Mouse (Mus musculus) lung, embryonic 15.5 days (tissue): ENCODE measurements at regions not wholly inside any gene's neighbourhood (a gene's known extent, or its start where the extent isn't known, plus 50 kb on each side); places are given as distances from the start of the nearest gene placed in this dataset.

Experiments
- ATAC-seq: fragments of 200-750 bp; cut with Nextera tagmentation; 2 replicates; pipeline ENCODE4 v1.8.0; 2017; ENCODE audit warnings: moderate number of reproducible peaks, borderline replicate concordance; ENCODE audit not compliant: low FRiP score, low TSS enrichment; ENCODE audit errors: extremely low read depth
- H3K27ac ChIP-seq: fragments of 300-500 bp; sonication (generic); 2 replicates; pipeline ENCODE4 v1.5.1; 2015; ENCODE audit warnings: moderate library complexity, mild to moderate bottlenecking, inconsistent platforms
- H3K27me3 ChIP-seq: fragments of 300-500 bp; sonication (generic); 2 replicates; pipeline ENCODE4 v1.6.1; 2015; ENCODE audit warnings: inconsistent platforms
- H3K36me3 ChIP-seq: fragments of 300-500 bp; sonication (generic); 2 replicates; pipeline ENCODE4 v1.6.1; 2015; ENCODE audit warnings: inconsistent platforms
- H3K4me1 ChIP-seq: fragments of 300-500 bp; sonication (generic); 2 replicates; pipeline ENCODE4 v1.6.1; 2015; ENCODE audit warnings: inconsistent platforms
- H3K4me2 ChIP-seq: fragments of 300-500 bp; sonication (generic); 2 replicates; pipeline ENCODE4 v1.6.1; 2015; ENCODE audit warnings: inconsistent platforms, mild to moderate bottlenecking, moderate library complexity
- H3K4me3 ChIP-seq: fragments of 300-500 bp; sonication (generic); 2 replicates; pipeline ENCODE4 v1.5.1; 2015; ENCODE audit warnings: mild to moderate bottlenecking, inconsistent platforms
- H3K9ac ChIP-seq: fragments of 300-500 bp; sonication (generic); 2 replicates; pipeline ENCODE4 v1.6.1; 2015; ENCODE audit warnings: inconsistent platforms
- H3K9me3 ChIP-seq: fragments of 300-500 bp; sonication (generic); 2 replicates; pipeline ENCODE4 v1.6.1; 2016; ENCODE audit warnings: inconsistent platforms
- WGBS: fragments of 180-500 bp; shearing (Covaris S2); methylation state at CpG from one replicate; pipeline ENCODE4 v1.1.7; 2015; 5-methylcytosine and 5-hydroxymethylcytosine counted together

- ATAC-seq = no peak
- Histone ChIP-seq H3K27me3 (no peaks in the 10 kb centered on the region; the same call in 1 of the 2 replicates), H3K4me3 (no peak overlapping the region), H3K36me3 (no peaks in the 10 kb centered on the region), H3K4me1 (no peaks in the 10 kb centered on the region), H3K27ac (no peak overlapping the region), H3K9me3 (no peaks in the 10 kb centered on the region), H3K4me2 (no peak overlapping the region), H3K9ac (no peak overlapping the region)
- 92% methylated on average over 3 of the region's 3 CpGs for WGBS
Observed at GRCm38 (mm10) chr7:134436917-134437316, 51.5 kb upstream of the D7Ertd443e start.

GRCm38 (mm10) chr7:134439281-134439680, 53.8 kb upstream of the D7Ertd443e start:
- Histone ChIP-seq H3K27ac (no peak overlapping the region), H3K9me3 (no peaks in the 10 kb centered on the region), H3K27me3 (no peaks in the 10 kb centered on the region), H3K9ac (no peak overlapping the region), H3K36me3 (no peaks in the 10 kb centered on the region), H3K4me1 (no peaks in the 10 kb centered on the region), H3K4me3 (no peak overlapping the region), H3K4me2 (no peak overlapping the region)
- 86% methylated on average over 5 of the region's 5 CpGs for WGBS
- no peak for ATAC-seq

- 47% methylated on average over 8 of the region's 8 CpGs for WGBS
Observed at GRCm38 (mm10) chr7:134445008-134445806, 59.7 kb upstream of the D7Ertd443e start.

GRCm38 (mm10) chr7:134447648-134448202, 62.3 kb upstream of the D7Ertd443e start:
- H3K27me3 ChIP-seq = no peaks in the 10 kb centered on the region
- no peak overlapping the region for H3K27ac ChIP-seq
- H3K9ac ChIP-seq = no peak overlapping the region
- no peak overlapping the region for H3K4me2 ChIP-seq
- no peak for ATAC-seq
- no peaks in the 10 kb centered on the region for H3K36me3 ChIP-seq
- no peak overlapping the region for H3K4me3 ChIP-seq
- no peaks in the 10 kb centered on the region for H3K9me3 ChIP-seq
- no peaks in the 10 kb centered on the region for H3K4me1 ChIP-seq

More at GRCm38 (mm10) chr7:134445008-134445806, 59.7 kb upstream of the D7Ertd443e start:
- Histone ChIP-seq H3K36me3 (no peaks in the 10 kb centered on the region), H3K27me3 (no peaks in the 10 kb centered on the region), H3K9ac (no peak overlapping the region), H3K4me3 (no peak overlapping the region), H3K4me1 (no peaks in the 10 kb centered on the region), H3K27ac (no peak overlapping the region), H3K4me2 (no peak overlapping the region), H3K9me3 (no peaks in the 10 kb centered on the region)
- no peak for ATAC-seq

GRCm38 (mm10) chr7:134448831-134449230, 63.4 kb upstream of the D7Ertd443e start:
- WGBS = 84% methylated on average over 2 of the region's 2 CpGs

GRCm38 (mm10) chr7:134462677-134463076, 77.2 kb upstream of the D7Ertd443e start:
- Histone ChIP-seq H3K27me3 (no peaks in the 10 kb centered on the region), H3K4me2 (no peak overlapping the region), H3K4me1 (no peaks in the 10 kb centered on the region), H3K4me3 (no peak overlapping the region), H3K27ac (no peak overlapping the region), H3K9ac (no peak overlapping the region), H3K36me3 (no peaks in the 10 kb centered on the region), H3K9me3 (no peaks in the 10 kb centered on the region)
- no peak for ATAC-seq
- 74% methylated on average over 3 of the region's 3 CpGs for WGBS

More at GRCm38 (mm10) chr7:134448831-134449230, 63.4 kb upstream of the D7Ertd443e start:
- Histone ChIP-seq H3K4me2 (no peak overlapping the region), H3K4me1 (no peaks in the 10 kb centered on the region), H3K36me3 (no peaks in the 10 kb centered on the region), H3K27me3 (no peaks in the 10 kb centered on the region), H3K9me3 (no peaks in the 10 kb centered on the region; the same call in 1 of the 2 replicates), H3K27ac (no peak overlapping the region), H3K4me3 (no peak overlapping the region), H3K9ac (no peak overlapping the region)
- ATAC-seq = no peak

- no peak overlapping the region for H3K27ac ChIP-seq
- H3K9ac ChIP-seq = no peak overlapping the region
- 92% methylated on average over 4 of the region's 4 CpGs for WGBS
- H3K4me1 ChIP-seq = no peaks in the 10 kb centered on the region
- H3K36me3 ChIP-seq = no peaks in the 10 kb centered on the region
- no peaks in the 10 kb centered on the region for H3K27me3 ChIP-seq
- no peak for ATAC-seq
- no peak overlapping the region for H3K4me3 ChIP-seq
- H3K9me3 ChIP-seq = no peaks in the 10 kb centered on the region
- H3K4me2 ChIP-seq = no peak overlapping the region
Observed at GRCm38 (mm10) chr7:134463380-134463779, 77.9 kb upstream of the D7Ertd443e start.

- WGBS = 68% methylated on average over 3 of the region's 3 CpGs
- Histone ChIP-seq H3K27me3 (no peaks in the 10 kb centered on the region), H3K4me3 (no peak overlapping the region), H3K9me3 (no peaks in the 10 kb centered on the region), H3K4me2 (no peak overlapping the region), H3K27ac (no peak overlapping the region), H3K9ac (no peak overlapping the region), H3K36me3 (no peaks in the 10 kb centered on the region), H3K4me1 (no peaks in the 10 kb centered on the region)
- ATAC-seq = no peak
Observed at GRCm38 (mm10) chr7:134467216-134467615, 81.8 kb upstream of the D7Ertd443e start.

- WGBS = 28% methylated on average over 2 of the region's 2 CpGs
- Histone ChIP-seq H3K4me2 (no peak overlapping the region), H3K27me3 (no peaks in the 10 kb centered on the region), H3K4me1 (no peaks in the 10 kb centered on the region), H3K27ac (no peak overlapping the region), H3K9me3 (no peaks in the 10 kb centered on the region), H3K4me3 (no peak overlapping the region), H3K36me3 (no peaks in the 10 kb centered on the region), H3K9ac (no peak overlapping the region)
- no peak for ATAC-seq
Observed at GRCm38 (mm10) chr7:134471286-134471685, 85.8 kb upstream of the D7Ertd443e start.

- 81% methylated on average over 4 of the region's 4 CpGs for WGBS
- no peaks in the 10 kb centered on the region for H3K4me1 ChIP-seq
- H3K36me3 ChIP-seq = no peaks in the 10 kb centered on the region
- H3K4me2 ChIP-seq = no peak overlapping the region
- ATAC-seq = no peak
- no peaks in the 10 kb centered on the region for H3K27me3 ChIP-seq
- H3K9me3 ChIP-seq = no peaks in the 10 kb centered on the region
- H3K4me3 ChIP-seq = no peak overlapping the region
- H3K27ac ChIP-seq = no peak overlapping the region
- H3K9ac ChIP-seq = no peak overlapping the region
Observed at GRCm38 (mm10) chr7:134491326-134491725, 105.9 kb upstream of the D7Ertd443e start.

GRCm38 (mm10) chr7:134497219-134497618, 111.8 kb upstream of the D7Ertd443e start:
- H3K4me3 ChIP-seq = no peak overlapping the region
- H3K27ac ChIP-seq = no peak overlapping the region
- no peak overlapping the region for H3K9ac ChIP-seq
- H3K27me3 ChIP-seq = no peaks in the 10 kb centered on the region
- H3K4me1 ChIP-seq = peaks cover 19% of the 10 kb centered on the region
- no peak overlapping the region for H3K4me2 ChIP-seq
- 27% methylated on average over 11 of the region's 11 CpGs for WGBS
- no peak for ATAC-seq
- H3K9me3 ChIP-seq = no peaks in the 10 kb centered on the region
- H3K36me3 ChIP-seq = no peaks in the 10 kb centered on the region

- Histone ChIP-seq H3K4me3 (no peak overlapping the region), H3K9me3 (no peaks in the 10 kb centered on the region), H3K27me3 (no peaks in the 10 kb centered on the region), H3K9ac (no peak overlapping the region), H3K4me2 (no peak overlapping the region), H3K36me3 (no peaks in the 10 kb centered on the region), H3K27ac (0 out of 2 replicates have a peak overlapping the region, but pooled peaks have one; percentile 36), H3K4me1 (peaks cover 19% of the 10 kb centered on the region)
- ATAC-seq = no peak
- WGBS = 46% methylated on average over 4 of the region's 4 CpGs
Observed at GRCm38 (mm10) chr7:134497870-134498269, 112.4 kb upstream of the D7Ertd443e start.
